Mouse (Mus musculus) brain, embryonic 14.5 days (tissue): ENCODE measurements around the gene Sumo1. TPM values are rescaled to one million over a fixed set of nuclear protein-coding genes. Genes with fewer than 3 reads are reported as not detected.
"Not testable (repeated sequence)": the region's sequence is repeated elsewhere in the genome, so short reads cannot be mapped to it uniquely, and the experiment has no call there.

Experiments used
- DNase-seq: peaks from one replicate; pipeline ENCODE4 v3.0.0-alpha.2; 2011; ENCODE audit warnings: low read depth
- CTCF ChIP-seq: fragments of 200-500 bp; IDR thresholded peaks from 2 replicates; pipeline ENCODE4 v1.5.1; 2012; ENCODE audit warnings: inconsistent platforms, mild to moderate bottlenecking, moderate library complexity, borderline replicate concordance; ENCODE audit not compliant: insufficient read depth, insufficient read length; ENCODE audit errors: extremely low read depth
- POLR2A ChIP-seq: fragments of 200-500 bp; IDR thresholded peaks from 2 replicates; pipeline ENCODE4 v1.6.1; 2012; ENCODE audit warnings: mild to moderate bottlenecking, inconsistent platforms, borderline replicate concordance; ENCODE audit not compliant: poor library complexity, insufficient read depth, insufficient read length, severe bottlenecking; ENCODE audit errors: extremely low read depth
- polyA plus RNA-seq: library from polyadenylated mRNA; depleted of rRNA; stranded (reverse); fragments of >200 nt; gene quantifications from 2 replicates; pipeline ENCODE4 v1.2.3, GENCODE M21; 2012

Gene Sumo1
- polyA plus RNA-seq, 1 experiment: 122 TPM

GRCm38 (mm10) chr1:59631986-59632659, 38.5 kb downstream of the Sumo1 start:
- no peak for TF ChIP-seq CTCF
- no peak for TF ChIP-seq POLR2A
- DNase-seq: no peak

GRCm38 (mm10) chr1:59630356-59630755, 40.3 kb downstream of the Sumo1 start:
- DNase-seq: not testable (repeated sequence)

GRCm38 (mm10) chr1:59629194-59629593, 41.4 kb downstream of the Sumo1 start:
- DNase-seq: no peak
- TF ChIP-seq CTCF (no peak), POLR2A (no peak)

- DNase-seq: peak; percentile 54
- TF ChIP-seq POLR2A (no peak), CTCF (no peak)
Measured at GRCm38 (mm10) chr1:59625410-59625809, 45.2 kb downstream of the Sumo1 start.

GRCm38 (mm10) chr1:59623325-59624017, 47.2 kb downstream of the Sumo1 start:
- peak; percentile 93 for DNase-seq
- TF ChIP-seq POLR2A (no peak), CTCF (peak; percentile 89)

- TF ChIP-seq CTCF (no peak), POLR2A (no peak)
- DNase-seq: no peak
Measured at GRCm38 (mm10) chr1:59619201-59619600, 51.4 kb downstream of the Sumo1 start.

GRCm38 (mm10) chr1:59615021-59615420, 55.6 kb downstream of the Sumo1 start:
- TF ChIP-seq POLR2A (no peak), CTCF (no peak)
- DNase-seq: no peak

- peak; percentile 58 for TF ChIP-seq CTCF
- no peak for TF ChIP-seq POLR2A
- peak; percentile 60 for DNase-seq
Measured at GRCm38 (mm10) chr1:59613795-59614194, 56.8 kb downstream of the Sumo1 start.

- DNase-seq: no peak
- TF ChIP-seq CTCF: peak; percentile 19; the same call in 1 of the 2 replicates
- TF ChIP-seq POLR2A: no peak
Measured at GRCm38 (mm10) chr1:59610929-59611328, 59.7 kb downstream of the Sumo1 start.

- DNase-seq: no peak
- no peak for TF ChIP-seq CTCF
- no peak for TF ChIP-seq POLR2A
Measured at GRCm38 (mm10) chr1:59609896-59610295, 60.7 kb downstream of the Sumo1 start.

GRCm38 (mm10) chr1:59609458-59609857, 61.2 kb downstream of the Sumo1 start:
- TF ChIP-seq CTCF (peak; percentile 38; the same call in 1 of the 2 replicates), POLR2A (no peak)
- no peak for DNase-seq

- DNase-seq: no peak
- no peak for TF ChIP-seq POLR2A
- no peak for TF ChIP-seq CTCF
Measured at GRCm38 (mm10) chr1:59608920-59609319, 61.7 kb downstream of the Sumo1 start.

- TF ChIP-seq POLR2A (no peak), CTCF (no peak)
- DNase-seq: no peak
Measured at GRCm38 (mm10) chr1:59608125-59608762, 62.4 kb downstream of the Sumo1 start.
